In the genomic region with DNA sequence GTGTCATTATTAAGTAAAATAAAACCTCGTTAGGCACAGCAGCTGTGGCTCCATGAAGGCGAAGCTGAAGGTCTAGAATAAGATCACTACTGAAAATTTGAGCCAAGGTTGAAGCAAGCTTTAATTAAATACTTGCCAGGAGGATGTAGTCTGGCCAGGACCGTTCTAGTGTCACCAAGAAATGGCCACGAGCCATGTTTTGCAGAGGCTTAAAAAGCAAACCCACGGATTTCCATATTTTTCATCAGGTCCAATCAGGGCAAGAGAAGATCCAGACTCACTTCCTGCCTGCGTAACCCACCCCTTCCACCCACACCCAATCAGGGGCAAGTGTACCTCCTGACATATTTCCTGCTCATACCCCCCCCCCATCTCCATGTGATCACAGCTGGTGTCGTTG, we compare ENCODE assay signal across 25 mouse cellular contexts. TPM values are rescaled to one million over a fixed set of nuclear protein-coding genes. Genes with fewer than 3 reads are reported as not detected.
A peak's percentile ranks its signal among the peaks of the same experiment; 100 is the strongest.
DNase-seq lines count a peak whose midpoint lies in the region; ATAC-seq and TF ChIP-seq lines count a peak whose summit lies in the region.
"Had no signal": no experiment of that assay in that cellular context is flagged by ENCODE, and none has a peak within 500 bp of the region (broad histone marks: within the 10 kb centered on the region; RNA-seq: fewer than 3 reads in every experiment).

No protein-coding gene starts in this region.

- no peak overlapping the region for H3K27ac ChIP-seq in heart, embryonic 12.5 days (ENCODE audit: poor library complexity, severe bottlenecking)

- WGBS in heart, embryonic 12.5 days: 80% methylated on average over 7 of the region's 7 CpGs

- H3K36me3 ChIP-seq in heart, embryonic 12.5 days: no peaks in the 10 kb centered on the region
- H3K36me3 ChIP-seq: G1E had no signal

- H3K4me2 ChIP-seq in heart, embryonic 12.5 days: no peak overlapping the region

- ATAC-seq in heart, embryonic 12.5 days (ENCODE audit: insufficient number of reproducible peaks, low FRiP score): no peak
- ATAC-seq in megakaryocyte progenitor cell, adult 5-6 weeks (replicated peaks; ENCODE audit: poor library complexity): no peak
- ATAC-seq: activated CD4-positive, CD25-positive, alpha-beta regulatory T cell, adult 4 months; CD4-positive, CD25-positive, alpha-beta regulatory T cell, adult 4 months; Patski had no signal

- no peaks in the 10 kb centered on the region for H3K4me1 ChIP-seq in heart, embryonic 12.5 days (replicated peaks)

- no peak for TF ChIP-seq CTCF in brain, embryonic 14.5 days (IDR thresholded peaks at IDR 0.05; ENCODE audit: borderline replicate concordance, extremely low read depth, insufficient read depth, insufficient read length)

- H3K9me3 ChIP-seq in heart, embryonic 12.5 days (replicated peaks): no peaks in the 10 kb centered on the region
- H3K9me3 ChIP-seq: G1E had no signal

- no peak for TF ChIP-seq POLR2A in brain, embryonic 14.5 days (IDR thresholded peaks at IDR 0.05; ENCODE audit: borderline replicate concordance, extremely low read depth, insufficient read depth, insufficient read length, poor library complexity, severe bottlenecking)

- no peak overlapping the region for H3K9ac ChIP-seq in heart, embryonic 12.5 days

- DNase-seq in heart, adult 11 months: peak; percentile 90
- DNase-seq in 416B (ENCODE audit: low read depth) (peak; percentile 56), adipocyte (ENCODE audit: low spot score) (no peak)
- DNase-seq in brain, embryonic 14.5 days (ENCODE audit: low read depth): peak; percentile 7
- DNase-seq in skeletal muscle tissue, adult 2 months (ENCODE audit: low read depth, low spot score): peak; percentile 25
- DNase-seq in frontal cortex, postnatal 10 days (ENCODE audit: low spot score in 2 of 2): no peak
- DNase-seq: adrenal gland, adult 2 months; adrenal gland, adult 8-10 months; adrenal gland, postnatal 10 days; adrenal gland, postnatal 14 days; adrenal gland, postnatal 25 days; adrenal gland, postnatal 36 days; B cell, adult 2 months; cerebellum, adult 11 months; cerebellum, adult 11-12 months; cerebellum, adult 18-20 months; cerebellum, adult 2 months; cerebellum, adult 8-10 months had no signal

- H3K4me3 ChIP-seq in heart, embryonic 12.5 days: no peak overlapping the region

- no peaks in the 10 kb centered on the region for H3K27me3 ChIP-seq in heart, embryonic 12.5 days (replicated peaks)
- H3K27me3 ChIP-seq: CH12.LX, Patski had no signal

RNA-seq across cellular contexts. Expression of a gene that starts 1.1 kb away (rescaled TPM):
- polyA plus RNA-seq in heart, embryonic 12.5 days (2016; fragmentation: Nextera tagmentation; extraction: Ambion mirVana): 30.5 and 33.0 TPM in 2 replicates
- polyA plus RNA-seq in brain, embryonic 14.5 days (2012; rRNA removed): 11.2 and 12.5 TPM in 2 replicates
- 49.7 and 54.0 TPM in 2 replicates for total RNA-seq in megakaryocyte progenitor cell, adult 5-6 weeks (2015)
- 22.7 and 34.2 TPM in 2 replicates for total RNA-seq in megakaryocyte progenitor cell, adult 5-6 weeks (2017)

RNA-seq across cellular contexts. Expression of a gene that starts 52.8 kb away (rescaled TPM):
- polyA plus RNA-seq in heart, embryonic 12.5 days (2016; fragmentation: Nextera tagmentation; extraction: Ambion mirVana): 48.6 and 53.9 TPM in 2 replicates
- 22.9 and 25.4 TPM in 2 replicates for polyA plus RNA-seq in brain, embryonic 14.5 days (2012; rRNA removed)
- 44.6 and 51.5 TPM in 2 replicates for total RNA-seq in megakaryocyte progenitor cell, adult 5-6 weeks (2015)
- 18.7 and 19.7 TPM in 2 replicates for total RNA-seq in megakaryocyte progenitor cell, adult 5-6 weeks (2017)

Comparison
In these comparisons a context has a peak if more than half of its experiments do, and no peak if none do; other contexts are left out.
1. DNase-seq: peak in heart, adult 11 months (single experiment), 416B (single experiment), brain, embryonic 14.5 days (single experiment) and skeletal muscle tissue, adult 2 months (single experiment); none in adipocyte (single experiment) and frontal cortex, postnatal 10 days (0 of 2).